Mouse (Mus musculus) CH12.LX (cell line): ENCODE results near the gene Smyd3. TPM values are rescaled to one million over a fixed set of nuclear protein-coding genes. Genes with fewer than 3 reads are reported as not detected.

ENCODE experiments used
- DNase-seq: peaks from one replicate; pipeline ENCODE4 v3.0.0-alpha.2; 2013; ENCODE audit errors: extremely low read depth
- H3K27ac ChIP-seq: 2 replicates; pipeline ENCODE4 v1.5.1; 2012; ENCODE audit warnings: low read depth, mild to moderate bottlenecking, control low read depth, moderate library complexity; ENCODE audit not compliant: insufficient read depth
- H3K27me3 ChIP-seq: replicated peaks from 2 replicates; pipeline ENCODE3; 2012; ENCODE audit warnings: inconsistent platforms
- H3K36me3 ChIP-seq, 2 experiments: replicated peaks in 1 of 2; 2 replicates each; pipeline versions ENCODE3 to v1.6.1; 2012; ENCODE audit warnings: inconsistent platforms in 1 of 2, low read length in 1 of 2, mild to moderate bottlenecking in 1 of 2, mixed read lengths in 1 of 2, moderate library complexity in 1 of 2; ENCODE audit not compliant: control insufficient read depth in 1 of 2, insufficient read depth in 1 of 2
- H3K4me1 ChIP-seq, 2 experiments: 2 replicates each; pipeline ENCODE4 v1.6.1; 2012; ENCODE audit warnings: inconsistent platforms in 1 of 2, moderate library complexity in 1 of 2; ENCODE audit not compliant: insufficient read depth in 2 of 2, control insufficient read depth in 1 of 2
- H3K4me2 ChIP-seq: 2 replicates; pipeline ENCODE4 v1.6.1; 2012; ENCODE audit warnings: low read depth, mild to moderate bottlenecking, control low read depth; ENCODE audit not compliant: poor library complexity, insufficient read depth, severe bottlenecking
- H3K4me3 ChIP-seq, 3 experiments: fragments of 150-350 bp in 1 of 3; sonication (generic) in 1 of 3; replicated peaks in 1 of 3; 2 replicates each; pipeline versions ENCODE3 to v1.5.1; 2011 to 2012; ENCODE audit warnings: low read depth in 2 of 3, low read length in 2 of 3, mild to moderate bottlenecking in 2 of 3, moderate library complexity in 2 of 3, control low read depth in 1 of 3, improper control_type of control experiment in 1 of 3, inconsistent platforms in 1 of 3, mixed read lengths in 1 of 3; ENCODE audit not compliant: poor library complexity in 1 of 3
- H3K79me2 ChIP-seq: replicated peaks from 2 replicates; pipeline ENCODE4 v1.6.1; 2012; ENCODE audit warnings: mild to moderate bottlenecking, moderate library complexity; ENCODE audit not compliant: control insufficient read depth, poor library complexity, insufficient read depth, severe bottlenecking; ENCODE audit errors: extremely low read depth
- H3K9ac ChIP-seq: 2 replicates; pipeline ENCODE4 v1.6.1; 2012; ENCODE audit warnings: low read depth, mild to moderate bottlenecking, control low read depth, moderate library complexity; ENCODE audit not compliant: insufficient read depth
- H3K9me3 ChIP-seq: replicated peaks from 2 replicates; pipeline ENCODE3; 2012; ENCODE audit warnings: low read length, inconsistent platforms, mixed read lengths
- BHLHE40 ChIP-seq: IDR thresholded peaks from 2 replicates; pipeline ENCODE4 v1.6.1; 2011; ENCODE audit warnings: mild to moderate bottlenecking, low read depth, low read length, improper control_type of control experiment
- CTCF ChIP-seq, 2 experiments: IDR thresholded peaks in 1 of 2; conservative IDR thresholded peaks in 1 of 2; 2 replicates each; pipeline ENCODE4 v1.5.1; 2011 to 2012; ENCODE audit warnings: low read depth in 2 of 2, low read length in 2 of 2, improper control_type of control experiment in 1 of 2, inconsistent platforms in 1 of 2, mild to moderate bottlenecking in 1 of 2, moderate library complexity in 1 of 2
- GABPA ChIP-seq: IDR thresholded peaks from 2 replicates; pipeline ENCODE4 v1.6.1; 2012; ENCODE audit warnings: low read depth, low read length, improper control_type of control experiment, inconsistent platforms; ENCODE audit not compliant: insufficient replicate concordance
- JUND ChIP-seq: conservative IDR thresholded peaks from 2 replicates; pipeline ENCODE4 v1.6.1; 2011; ENCODE audit warnings: low read depth, low read length, improper control_type of control experiment
- MYC ChIP-seq: IDR thresholded peaks from 2 replicates; pipeline ENCODE4 v1.6.1; 2011; ENCODE audit warnings: low read depth, mild to moderate bottlenecking, improper control_type of control experiment, low read length
- NELFE ChIP-seq: IDR thresholded peaks from 2 replicates; pipeline ENCODE4 v1.6.1; 2011; ENCODE audit warnings: low read depth, low read length, improper control_type of control experiment
- NRF1 ChIP-seq: IDR thresholded peaks from 2 replicates; pipeline ENCODE4 v1.6.1; 2014; ENCODE audit warnings: low read depth, mild to moderate bottlenecking, inconsistent platforms, low read length, improper control_type of control experiment, moderate library complexity
- POLR2A ChIP-seq: IDR thresholded peaks from 2 replicates; pipeline ENCODE4 v1.6.1; 2011; ENCODE audit warnings: low read depth, mild to moderate bottlenecking, improper control_type of control experiment, low read length
- RCOR1 ChIP-seq: conservative IDR thresholded peaks from 2 replicates; pipeline ENCODE4 v1.6.1; 2012; ENCODE audit warnings: low read depth, mild to moderate bottlenecking, inconsistent platforms, low read length, improper control_type of control experiment
- dilution Hi-C: fragments of 300-500 bp; cut with MboI; formaldehyde crosslinking; loops from 2 replicates; pipeline ENCODE4 v1.14.3; 2020; ENCODE audit warnings: low sequenced_read_pairs; ENCODE audit not compliant: extremely low pct_unique_long_range_greater_than_20kb, extremely low pct_ligation_motif_present
- in situ Hi-C: fragments of 300-500 bp; cut with MboI; formaldehyde crosslinking; loops from 3 replicates; pipeline ENCODE4 v1.14.3; 2019; ENCODE audit warnings: low sequenced_read_pairs, low pct_ligation_motif_present, low pct_unique_long_range_greater_than_20kb, mixed read lengths
- polyA plus RNA-seq: library from polyadenylated mRNA; unstranded; fragments of >175 nt; gene quantifications from 2 replicates; pipeline ENCODE4 v1.2.1, GENCODE M21; 2012; ENCODE audit warnings: low read depth; ENCODE audit not compliant: insufficient read length
- total RNA-seq, 2 experiments: library from RNA; depleted of rRNA; stranded (reverse); fragments of 300-350 nt in 1 of 2; fragments of >200 nt in 1 of 2; gene quantifications; 2 replicates each; pipeline ENCODE4 v1.2.3; 2012 to 2014

Gene Smyd3
- total and polyA plus RNA-seq, 3 experiments, result 11.4 to 12.5 (median 11.8) TPM

GRCm38 (mm10) chr1:179043644-179044043 lies 474.2 kb downstream of the Smyd3 start:
- no peaks in the 10 kb centered on the region for H3K9me3 ChIP-seq
- dilution Hi-C loops, result no loop called here
- no peak overlapping the region for H3K9ac ChIP-seq
- no peak for TF ChIP-seq GABPA
- no peak for TF ChIP-seq NELFE
- TF ChIP-seq MYC, result no peak
- DNase-seq, result no peak
- no peaks in the 10 kb centered on the region for H3K79me2 ChIP-seq
- in situ Hi-C loops, result no loop called here
- H3K4me1 ChIP-seq, result peaks cover 6 to 20% of the 10 kb centered on the region in 2 experiments; a peak in 3 of 4 replicates
- no peak overlapping the region for H3K4me2 ChIP-seq
- peaks cover 0 to 10% of the 10 kb centered on the region in 2 experiments for H3K36me3 ChIP-seq
- no peak overlapping the region for H3K27ac ChIP-seq
- no peak overlapping the region for H3K4me3 ChIP-seq
- no peaks in the 10 kb centered on the region for H3K27me3 ChIP-seq

- H3K4me1 ChIP-seq, result peaks cover 6 to 20% of the 10 kb centered on the region in 2 experiments; a peak in 3 of 4 replicates
- no peak overlapping the region for H3K4me2 ChIP-seq
- H3K27ac ChIP-seq, result no peak overlapping the region
- no peaks in the 10 kb centered on the region for H3K9me3 ChIP-seq
- no peaks in the 10 kb centered on the region for H3K27me3 ChIP-seq
- H3K79me2 ChIP-seq, result no peaks in the 10 kb centered on the region
- no peak for DNase-seq
- H3K9ac ChIP-seq, result no peak overlapping the region
- in situ Hi-C loops (no loop called here), dilution Hi-C loops (no loop called here)
- no peak overlapping the region for H3K4me3 ChIP-seq
- H3K36me3 ChIP-seq, result peaks cover 0 to 7% of the 10 kb centered on the region in 2 experiments
- TF ChIP-seq NRF1 (no peak), POLR2A (no peak), JUND (no peak), CTCF (conservative IDR thresholded peaks at IDR 0.05 in 1 of 2, IDR thresholded peaks at IDR 0.05 in 1 of 2; ENCODE audit: low read depth in 2 of 2, low read length in 2 of 2) (no peak)
These were observed 475.9 kb downstream of the Smyd3 start for GRCm38 (mm10) chr1:179041905-179042337.

- Histone ChIP-seq H3K36me3 (peaks cover 0 to 7% of the 10 kb centered on the region in 2 experiments), H3K9me3 (no peaks in the 10 kb centered on the region), H3K27ac (no peak overlapping the region), H3K4me1 (peaks cover 6 to 20% of the 10 kb centered on the region in 2 experiments; a peak in 3 of 4 replicates), H3K4me2 (no peak overlapping the region), H3K79me2 (no peaks in the 10 kb centered on the region), H3K27me3 (no peaks in the 10 kb centered on the region), H3K9ac (no peak overlapping the region), H3K4me3 (no peak overlapping the region)
- in situ Hi-C loops (no loop called here), dilution Hi-C loops (no loop called here)
- DNase-seq, result no peak
- TF ChIP-seq BHLHE40 (peak; percentile 13; the same call in 1 of the 2 replicates), RCOR1 (no peak)
These were observed 476.5 kb downstream of the Smyd3 start for GRCm38 (mm10) chr1:179041231-179041904.
